Mouse (Mus musculus): ENCODE measurements around the gene Gm10382. TPM values are rescaled to one million over a fixed set of nuclear protein-coding genes. Genes with fewer than 3 reads are reported as not detected.
A peak's percentile ranks its signal among the peaks of the same experiment; 100 is the strongest.
"Not testable (repeated sequence)": the region's sequence is repeated elsewhere in the genome, so short reads cannot be mapped to it uniquely, and the experiment has no call there.

Gm10382 gene
- polyA plus RNA-seq, 1 experiment from 2014 or later: 0.30 TPM

DNA sequence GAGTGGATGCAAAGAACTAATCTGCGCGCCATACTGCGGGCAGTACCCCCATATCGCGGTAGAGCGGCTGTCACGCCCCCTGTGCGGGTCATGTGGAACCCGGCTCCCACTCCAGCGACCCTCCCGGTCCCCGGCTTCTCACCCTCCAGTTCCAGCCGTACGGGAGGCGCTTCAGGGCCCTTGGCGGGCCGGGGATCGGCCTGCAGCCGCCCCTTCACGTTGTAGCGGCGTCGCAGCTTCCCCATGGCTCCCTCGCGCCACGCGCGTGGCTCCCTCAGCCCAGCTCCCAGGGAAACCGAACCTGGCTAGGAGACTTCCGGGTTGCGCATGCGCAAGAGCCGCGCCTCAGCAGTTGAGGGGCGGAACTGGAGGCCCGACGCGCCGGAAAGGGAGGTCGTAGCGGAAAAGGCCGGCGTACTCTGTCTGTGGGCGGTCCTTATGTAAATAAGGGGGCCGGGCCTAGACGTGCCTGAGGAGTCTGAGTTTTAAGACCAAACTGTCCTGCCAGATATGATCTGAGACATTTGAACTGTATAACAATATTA is 44.7 kb downstream of the Gm10382 start, which contains the start of gene Dhx37:
Gene Dhx37, minus strand, starts transcription at position 329 of the 545 bp plus-strand sequence.
- Histone ChIP-seq H3K27me3 (no peaks in the 10 kb centered on the region), H3K36me3 (peaks cover 26% of the 10 kb centered on the region), H3K4me1 (replicated peaks) (peaks cover 15% of the 10 kb centered on the region), H3K9ac (peak within 1 kb of the TSS; percentile 83), H3K4me3 (peak within 1 kb of the TSS; percentile 76), H3K4me2 (peak within 1 kb of the TSS; percentile 87), H3K9me3 (replicated peaks) (no peaks in the 10 kb centered on the region), H3K27ac (peak within 1 kb of the TSS; percentile 62)
- WGBS: under 1% methylated on average over 46 of the region's 46 CpGs
- peak; percentile 96 for ATAC-seq (replicated peaks; ENCODE audit: insufficient number of reproducible peaks, insufficient read depth, low FRiP score, low read depth)

DNA sequence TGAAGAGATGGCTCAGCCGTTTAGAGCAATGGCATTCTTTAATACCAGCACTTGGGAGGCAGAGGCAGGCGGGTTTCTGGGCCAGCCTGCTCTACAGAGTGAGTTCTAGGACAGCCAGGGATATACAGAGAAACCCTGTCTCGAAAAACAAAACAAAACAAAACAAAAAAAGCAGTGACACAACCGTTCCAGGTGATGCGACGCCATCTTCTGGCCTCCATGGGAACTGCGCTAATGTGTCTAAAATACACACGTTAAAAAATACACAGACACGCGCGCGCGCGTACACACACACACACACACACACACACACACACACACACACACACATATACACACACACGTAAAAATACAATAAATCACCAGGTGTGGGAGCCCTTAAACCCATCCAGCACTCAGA is 45.2 kb downstream of the Gm10382 start:
- H3K9ac ChIP-seq; H3K9me3 ChIP-seq (replicated peaks); ATAC-seq (replicated peaks; ENCODE audit: insufficient number of reproducible peaks, insufficient read depth, low FRiP score, low read depth); H3K27me3 ChIP-seq: not testable (repeated sequence)
- H3K36me3 ChIP-seq: peaks cover 21% of the 10 kb centered on the region
- H3K4me1 ChIP-seq (replicated peaks): peaks cover 15% of the 10 kb centered on the region
- H3K4me2 ChIP-seq: peak overlapping the region; percentile 87
- H3K4me3 ChIP-seq: peak overlapping the region; percentile 76
- peak overlapping the region; percentile 62; the same call in 1 of the 2 replicates for H3K27ac ChIP-seq
- 54% methylated on average over 15 of the region's 15 CpGs for WGBS

Other genes starting within 250 kb of the Gm10382 start
- gene Ncor2, start 210.1 kb upstream of the Gm10382 start, polyA plus RNA-seq (2015; fragmentation: Nextera tagmentation; extraction: Ambion mirVana): 14.9 and 22.2 TPM in 2 replicates
- gene Scarb1, start 48.2 kb upstream of the Gm10382 start, polyA plus RNA-seq (2015; fragmentation: Nextera tagmentation; extraction: Ambion mirVana): 54.8 and 68.1 TPM in 2 replicates
- gene Ubc, start 880 bp downstream of the Gm10382 start, polyA plus RNA-seq (2015; fragmentation: Nextera tagmentation; extraction: Ambion mirVana): 782 and 963 TPM in 2 replicates
- 7.0 and 10.4 TPM in 2 replicates for gene Dhx37, start 44.8 kb downstream of the Gm10382 start, polyA plus RNA-seq (2015; fragmentation: Nextera tagmentation; extraction: Ambion mirVana)
- 36.5 and 40.7 TPM in 2 replicates for gene Bri3bp, start 52.2 kb downstream of the Gm10382 start, polyA plus RNA-seq (2015; fragmentation: Nextera tagmentation; extraction: Ambion mirVana)
- gene Aacs, start 86.5 kb downstream of the Gm10382 start, polyA plus RNA-seq (2015; fragmentation: Nextera tagmentation; extraction: Ambion mirVana): 9.8 and 18.4 TPM in 2 replicates
- 0.01 TPM in 1 of 2 replicates, not detected in the other for gene Tmem132b, start 142.5 kb downstream of the Gm10382 start, polyA plus RNA-seq (2015; fragmentation: Nextera tagmentation; extraction: Ambion mirVana)